Mouse (Mus musculus) CH12.LX (cell line): ENCODE results near the gene Defb36.

Experiments used
- BHLHE40 ChIP-seq: IDR thresholded peaks from 2 replicates; pipeline ENCODE4 v1.6.1; 2011; ENCODE audit warnings: mild to moderate bottlenecking, low read depth, low read length, improper control_type of control experiment
- CTCF ChIP-seq, 2 experiments: IDR thresholded peaks in 1 of 2; conservative IDR thresholded peaks in 1 of 2; 2 replicates each; pipeline ENCODE4 v1.5.1; 2011 to 2012; ENCODE audit warnings: low read depth in 2 of 2, low read length in 2 of 2, improper control_type of control experiment in 1 of 2, inconsistent platforms in 1 of 2, mild to moderate bottlenecking in 1 of 2, moderate library complexity in 1 of 2
- MAFK ChIP-seq: IDR thresholded peaks from 2 replicates; pipeline ENCODE4 v1.6.1; 2011; ENCODE audit warnings: low read length, improper control_type of control experiment; ENCODE audit not compliant: insufficient replicate concordance
- POLR2A ChIP-seq: IDR thresholded peaks from 2 replicates; pipeline ENCODE4 v1.6.1; 2011; ENCODE audit warnings: low read depth, mild to moderate bottlenecking, improper control_type of control experiment, low read length
- USF1 ChIP-seq: IDR thresholded peaks from 2 replicates; pipeline ENCODE4 v1.6.1; 2014; ENCODE audit warnings: low read depth, mild to moderate bottlenecking, inconsistent platforms, low read length, improper control_type of control experiment

GRCm38 (mm10) chr2:152629239-152629638 lies 25.1 kb downstream of the Defb36 start:
- no peak for TF ChIP-seq USF1
- TF ChIP-seq BHLHE40 = no peak
- no peak for TF ChIP-seq CTCF (conservative IDR thresholded peaks at IDR 0.05 in 1 of 2, IDR thresholded peaks at IDR 0.05 in 1 of 2; ENCODE audit: low read depth in 2 of 2, low read length in 2 of 2)
- no peak for TF ChIP-seq MAFK
- no peak for TF ChIP-seq POLR2A
